Mouse (Mus musculus) hindbrain, embryonic 12.5 days (tissue): ENCODE measurements around the gene Atf6. TPM values are rescaled to one million over a fixed set of nuclear protein-coding genes. Genes with fewer than 3 reads are reported as not detected.

ENCODE experiments used
- ATAC-seq: fragments of 200-750 bp; cut with Nextera tagmentation; 2 replicates; pipeline ENCODE4 v1.8.0; 2017; ENCODE audit warnings: moderate TSS enrichment; ENCODE audit not compliant: low FRiP score
- H3K27ac ChIP-seq: fragments of 300-500 bp; sonication (generic); 2 replicates; pipeline ENCODE4 v1.5.1; 2016; ENCODE audit warnings: mild to moderate bottlenecking
- H3K27me3 ChIP-seq: fragments of 300-500 bp; sonication (generic); 2 replicates; pipeline ENCODE4 v1.6.1; 2016; ENCODE audit warnings: mild to moderate bottlenecking
- H3K36me3 ChIP-seq: fragments of 300-500 bp; sonication (generic); 2 replicates; pipeline ENCODE4 v1.6.1; 2016; ENCODE audit warnings: mild to moderate bottlenecking
- H3K4me1 ChIP-seq: fragments of 300-500 bp; sonication (generic); 2 replicates; pipeline ENCODE4 v1.6.1; 2016
- H3K4me2 ChIP-seq: fragments of 300-500 bp; sonication (generic); replicated peaks from 2 replicates; pipeline ENCODE4 v1.6.1; 2016; ENCODE audit warnings: mild to moderate bottlenecking
- H3K4me3 ChIP-seq: fragments of 300-500 bp; sonication (generic); 2 replicates; pipeline ENCODE4 v1.5.1; 2016; ENCODE audit warnings: mild to moderate bottlenecking
- H3K9ac ChIP-seq: fragments of 300-500 bp; sonication (generic); 2 replicates; pipeline ENCODE4 v1.6.1; 2016; ENCODE audit warnings: mild to moderate bottlenecking, moderate library complexity
- H3K9me3 ChIP-seq: fragments of 300-500 bp; sonication (generic); replicated peaks from 2 replicates; pipeline ENCODE4 v1.6.1; 2016; ENCODE audit warnings: mild to moderate bottlenecking
- WGBS: fragments of 180-500 bp; shearing (Covaris S2); methylation state at CpG from one replicate; pipeline ENCODE4 v1.1.7; 2016; 5-methylcytosine and 5-hydroxymethylcytosine counted together
- polyA plus RNA-seq: library from polyadenylated mRNA; unstranded; fragments of >200 nt; fragmentation: Nextera tagmentation; extraction: Ambion mirVana; gene quantifications from 2 replicates; pipeline ENCODE4 v1.2.1, GENCODE M21; 2016

The Atf6 gene
- polyA plus RNA-seq, 1 experiment from 2014 or later: 10.3 TPM

- Histone ChIP-seq H3K9ac (no peak overlapping the region), H3K4me2 (no peak overlapping the region), H3K4me3 (no peak overlapping the region), H3K9me3 (no peaks in the 10 kb centered on the region), H3K36me3 (0 out of 2 replicates have a peak, but pooled peaks cover 3% of the 10 kb centered on the region), H3K4me1 (no peaks in the 10 kb centered on the region), H3K27me3 (no peaks in the 10 kb centered on the region), H3K27ac (no peak overlapping the region)
- ATAC-seq: no peak
- 87% methylated on average over 6 of the region's 6 CpGs for WGBS
These were observed 163.5 kb downstream of the Atf6 start for GRCm38 (mm10) chr1:170704103-170704502.

GRCm38 (mm10) chr1:170702958-170703357 is 164.6 kb downstream of the Atf6 start:
- ATAC-seq: no peak

DNA sequence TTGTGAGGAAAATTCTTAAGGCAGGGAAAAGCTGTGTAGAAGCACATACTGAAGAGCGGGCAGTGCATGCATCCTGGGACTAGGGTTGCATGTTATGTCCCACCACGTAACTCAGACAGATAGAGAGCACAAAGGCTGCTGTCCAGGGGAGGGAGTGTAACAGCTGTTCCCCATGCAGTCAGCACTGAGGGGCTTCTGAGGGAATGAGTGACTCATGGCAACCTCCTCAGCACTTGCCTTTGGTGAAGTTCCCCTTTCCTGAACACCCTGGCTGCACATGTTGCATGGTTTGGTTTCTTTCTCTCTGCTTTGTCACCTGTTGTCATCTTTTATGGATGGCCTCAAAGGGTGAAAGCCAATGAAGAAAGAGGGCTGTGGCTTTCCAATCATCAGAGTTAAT is 165.3 kb downstream of the Atf6 start:
- no peak overlapping the region for H3K4me2 ChIP-seq
- no peaks in the 10 kb centered on the region for H3K36me3 ChIP-seq
- H3K9me3 ChIP-seq: no peaks in the 10 kb centered on the region
- no peak overlapping the region for H3K4me3 ChIP-seq
- H3K9ac ChIP-seq: no peak overlapping the region
- WGBS: 77% methylated on average over 2 of the region's 2 CpGs
- H3K27me3 ChIP-seq: no peaks in the 10 kb centered on the region
- no peak for ATAC-seq
- no peak overlapping the region for H3K27ac ChIP-seq
- H3K4me1 ChIP-seq: no peaks in the 10 kb centered on the region

More at GRCm38 (mm10) chr1:170702958-170703357, 164.6 kb downstream of the Atf6 start:
- Histone ChIP-seq H3K27me3 (no peaks in the 10 kb centered on the region), H3K36me3 (no peaks in the 10 kb centered on the region), H3K27ac (no peak overlapping the region), H3K9ac (no peak overlapping the region), H3K4me1 (no peaks in the 10 kb centered on the region), H3K4me3 (no peak overlapping the region), H3K4me2 (no peak overlapping the region), H3K9me3 (no peaks in the 10 kb centered on the region)
- 91% methylated on average over 6 of the region's 6 CpGs for WGBS

DNA sequence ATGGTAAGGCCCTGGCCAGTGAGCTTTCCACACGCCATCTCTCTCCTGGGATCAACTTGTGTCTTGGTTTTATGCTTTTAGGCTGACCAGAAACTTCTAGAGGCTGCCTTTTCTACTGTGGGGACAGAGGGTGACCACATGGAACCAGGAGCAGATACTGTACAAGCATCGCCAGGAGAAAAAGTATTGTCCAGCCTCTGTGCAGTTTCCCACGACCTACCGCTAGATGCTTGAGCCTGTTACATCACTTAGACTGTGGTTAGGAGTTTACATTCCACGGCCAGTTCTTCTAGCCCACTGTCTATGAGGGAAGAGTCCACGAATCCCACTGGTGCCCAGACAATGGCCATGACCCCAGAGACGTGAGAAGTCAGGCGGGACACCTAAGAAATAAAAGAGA is 166.0 kb downstream of the Atf6 start:
- no peak overlapping the region for H3K4me2 ChIP-seq
- no peak overlapping the region for H3K4me3 ChIP-seq
- no peak overlapping the region for H3K9ac ChIP-seq
- no peaks in the 10 kb centered on the region for H3K36me3 ChIP-seq
- no peaks in the 10 kb centered on the region for H3K4me1 ChIP-seq
- no peak for ATAC-seq
- no peak overlapping the region for H3K27ac ChIP-seq
- WGBS: 81% methylated on average over 8 of the region's 8 CpGs
- H3K9me3 ChIP-seq: no peaks in the 10 kb centered on the region
- no peaks in the 10 kb centered on the region for H3K27me3 ChIP-seq

- ATAC-seq: no peak
- H3K4me3 ChIP-seq: no peak overlapping the region
- no peaks in the 10 kb centered on the region for H3K4me1 ChIP-seq
- no peak overlapping the region for H3K4me2 ChIP-seq
- no peak overlapping the region for H3K27ac ChIP-seq
- H3K9ac ChIP-seq: no peak overlapping the region
- H3K9me3 ChIP-seq: no peaks in the 10 kb centered on the region
- no peaks in the 10 kb centered on the region for H3K36me3 ChIP-seq
- WGBS: 54% methylated on average over 3 of the region's 3 CpGs
- H3K27me3 ChIP-seq: no peaks in the 10 kb centered on the region
These were observed 166.4 kb downstream of the Atf6 start for GRCm38 (mm10) chr1:170701178-170701577.

GRCm38 (mm10) chr1:170700496-170701027 is 167.0 kb downstream of the Atf6 start:
- Histone ChIP-seq H3K27ac (no peak overlapping the region), H3K9me3 (no peaks in the 10 kb centered on the region), H3K4me1 (no peaks in the 10 kb centered on the region), H3K27me3 (no peaks in the 10 kb centered on the region), H3K36me3 (no peaks in the 10 kb centered on the region), H3K9ac (no peak overlapping the region), H3K4me3 (no peak overlapping the region), H3K4me2 (no peak overlapping the region)
- 75% methylated on average over 3 of the region's 3 CpGs for WGBS
- ATAC-seq: no peak

- 80% methylated on average over 9 of the region's 9 CpGs for WGBS
- H3K4me2 ChIP-seq: no peak overlapping the region
- H3K27me3 ChIP-seq: no peaks in the 10 kb centered on the region
- H3K9ac ChIP-seq: no peak overlapping the region
- ATAC-seq: no peak
- no peak overlapping the region for H3K27ac ChIP-seq
- H3K4me3 ChIP-seq: no peak overlapping the region
- no peaks in the 10 kb centered on the region for H3K4me1 ChIP-seq
- no peaks in the 10 kb centered on the region for H3K36me3 ChIP-seq
- H3K9me3 ChIP-seq: no peaks in the 10 kb centered on the region
These were observed 168.0 kb downstream of the Atf6 start for GRCm38 (mm10) chr1:170699553-170699952.

- Histone ChIP-seq H3K9ac (no peak overlapping the region), H3K27ac (no peak overlapping the region), H3K4me3 (no peak overlapping the region), H3K36me3 (no peaks in the 10 kb centered on the region), H3K4me2 (no peak overlapping the region), H3K27me3 (no peaks in the 10 kb centered on the region), H3K9me3 (no peaks in the 10 kb centered on the region), H3K4me1 (no peaks in the 10 kb centered on the region)
- 84% methylated on average over 3 of the region's 3 CpGs for WGBS
- no peak for ATAC-seq
These were observed 168.8 kb downstream of the Atf6 start for GRCm38 (mm10) chr1:170698771-170699170.

- no peaks in the 10 kb centered on the region for H3K9me3 ChIP-seq
- no peaks in the 10 kb centered on the region for H3K27me3 ChIP-seq
- H3K4me2 ChIP-seq: no peak overlapping the region
- no peak overlapping the region for H3K4me3 ChIP-seq
- no peaks in the 10 kb centered on the region for H3K4me1 ChIP-seq
- H3K36me3 ChIP-seq: no peaks in the 10 kb centered on the region
- 65% methylated on average over 7 of the region's 7 CpGs for WGBS
- H3K9ac ChIP-seq: no peak overlapping the region
- no peak overlapping the region for H3K27ac ChIP-seq
- ATAC-seq: no peak
These were observed 169.7 kb downstream of the Atf6 start for GRCm38 (mm10) chr1:170697771-170698356.

DNA sequence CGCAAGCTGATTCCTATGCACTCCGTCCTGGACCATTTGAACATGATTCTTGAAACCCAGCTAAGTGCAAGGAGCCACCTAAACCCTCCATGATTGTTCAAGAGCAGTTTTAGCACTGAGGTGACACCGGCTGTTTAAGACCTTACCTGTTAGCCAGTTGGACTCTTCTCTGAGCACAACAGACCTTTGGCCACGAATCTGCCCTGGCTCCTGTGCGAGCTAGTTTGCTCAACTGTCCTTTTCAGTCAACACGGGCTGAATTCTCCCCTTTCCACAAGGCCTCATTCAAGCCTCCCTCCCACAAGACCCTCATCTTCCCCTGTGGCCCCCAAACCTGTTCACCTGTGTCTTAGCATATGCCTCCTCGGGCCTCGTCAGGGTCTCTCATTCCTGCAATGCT is 170.6 kb downstream of the Atf6 start:
- Histone ChIP-seq H3K27ac (no peak overlapping the region), H3K4me1 (no peaks in the 10 kb centered on the region), H3K36me3 (no peaks in the 10 kb centered on the region), H3K4me2 (no peak overlapping the region), H3K9ac (no peak overlapping the region), H3K4me3 (no peak overlapping the region), H3K9me3 (no peaks in the 10 kb centered on the region), H3K27me3 (no peaks in the 10 kb centered on the region)
- WGBS: 97% methylated on average over 8 of the region's 8 CpGs
- no peak for ATAC-seq

DNA sequence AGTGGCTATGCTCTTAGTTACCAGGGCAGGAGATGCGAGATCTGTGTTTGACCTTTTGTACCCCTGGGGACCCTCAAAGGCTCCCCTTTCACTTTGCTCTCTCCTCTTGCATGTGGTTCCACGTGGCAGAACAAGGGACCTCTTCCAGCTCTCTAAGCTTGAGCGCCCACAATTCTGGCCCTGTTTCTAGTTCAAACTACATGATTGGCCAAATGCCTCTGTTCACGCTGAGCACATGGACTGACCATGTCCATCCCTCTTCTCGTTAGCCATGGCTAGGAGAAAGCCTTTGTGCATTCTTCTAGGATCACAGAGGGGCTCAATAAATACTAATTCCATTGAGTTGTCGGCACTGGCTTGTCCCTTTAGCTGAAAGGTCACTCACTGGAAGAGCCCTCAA is 172.2 kb downstream of the Atf6 start:
- no peak for ATAC-seq
- Histone ChIP-seq H3K4me3 (no peak overlapping the region), H3K27me3 (no peaks in the 10 kb centered on the region), H3K4me2 (no peak overlapping the region), H3K4me1 (no peaks in the 10 kb centered on the region), H3K9me3 (no peaks in the 10 kb centered on the region), H3K9ac (no peak overlapping the region), H3K36me3 (no peaks in the 10 kb centered on the region), H3K27ac (no peak overlapping the region)
- 56% methylated on average over 6 of the region's 6 CpGs for WGBS

GRCm38 (mm10) chr1:170694821-170695291 is 172.7 kb downstream of the Atf6 start:
- H3K9ac ChIP-seq: no peak overlapping the region
- no peaks in the 10 kb centered on the region for H3K27me3 ChIP-seq
- no peak overlapping the region for H3K27ac ChIP-seq
- no peak overlapping the region for H3K4me2 ChIP-seq
- H3K36me3 ChIP-seq: no peaks in the 10 kb centered on the region
- WGBS: 55% methylated on average over 5 of the region's 5 CpGs
- ATAC-seq: no peak
- no peak overlapping the region for H3K4me3 ChIP-seq
- no peaks in the 10 kb centered on the region for H3K9me3 ChIP-seq
- H3K4me1 ChIP-seq: no peaks in the 10 kb centered on the region

- no peak overlapping the region for H3K27ac ChIP-seq
- WGBS: 93% methylated on average over 5 of the region's 5 CpGs
These were observed 176.3 kb downstream of the Atf6 start for GRCm38 (mm10) chr1:170691301-170691700.

More at GRCm38 (mm10) chr1:170691301-170691700, 176.3 kb downstream of the Atf6 start:
- Histone ChIP-seq H3K4me2 (no peak overlapping the region), H3K36me3 (no peaks in the 10 kb centered on the region), H3K4me1 (no peaks in the 10 kb centered on the region), H3K9me3 (no peaks in the 10 kb centered on the region), H3K4me3 (no peak overlapping the region), H3K9ac (no peak overlapping the region), H3K27me3 (no peaks in the 10 kb centered on the region)
- no peak for ATAC-seq
